Mouse (Mus musculus): ENCODE measurements around the gene Tmprss9.
A peak's percentile ranks its signal among the peaks of the same experiment; 100 is the strongest.

The Tmprss9 gene

DNA sequence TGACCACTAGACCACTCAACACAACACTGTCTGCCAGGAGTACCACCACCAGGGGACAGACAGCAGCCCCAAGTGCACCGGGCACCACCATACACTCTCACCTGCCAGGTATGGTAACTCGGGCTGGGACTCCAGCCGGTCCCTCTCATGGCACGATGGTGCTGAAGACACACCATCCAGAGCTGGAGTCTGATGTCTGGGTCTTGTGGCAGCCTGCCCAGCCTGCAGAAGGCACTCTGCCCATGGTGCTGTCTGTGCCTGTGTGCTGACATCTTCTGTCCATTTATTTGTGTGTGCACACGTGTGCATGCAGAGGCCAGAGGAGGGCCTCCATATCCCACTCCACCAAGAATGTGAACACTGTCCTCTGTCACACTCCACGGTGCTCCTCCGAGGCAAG is 23.5 kb downstream of the Tmprss9 start:
- DNase-seq (ENCODE audit: low spot score) = no peak

- no peak for DNase-seq (ENCODE audit: low spot score)
Measured at GRCm38 (mm10) chr10:80895697-80896096, 24.0 kb downstream of the Tmprss9 start.

GRCm38 (mm10) chr10:80896581-80897485 is 25.2 kb downstream of the Tmprss9 start:
- DNase-seq (ENCODE audit: low spot score) = no peak

DNA sequence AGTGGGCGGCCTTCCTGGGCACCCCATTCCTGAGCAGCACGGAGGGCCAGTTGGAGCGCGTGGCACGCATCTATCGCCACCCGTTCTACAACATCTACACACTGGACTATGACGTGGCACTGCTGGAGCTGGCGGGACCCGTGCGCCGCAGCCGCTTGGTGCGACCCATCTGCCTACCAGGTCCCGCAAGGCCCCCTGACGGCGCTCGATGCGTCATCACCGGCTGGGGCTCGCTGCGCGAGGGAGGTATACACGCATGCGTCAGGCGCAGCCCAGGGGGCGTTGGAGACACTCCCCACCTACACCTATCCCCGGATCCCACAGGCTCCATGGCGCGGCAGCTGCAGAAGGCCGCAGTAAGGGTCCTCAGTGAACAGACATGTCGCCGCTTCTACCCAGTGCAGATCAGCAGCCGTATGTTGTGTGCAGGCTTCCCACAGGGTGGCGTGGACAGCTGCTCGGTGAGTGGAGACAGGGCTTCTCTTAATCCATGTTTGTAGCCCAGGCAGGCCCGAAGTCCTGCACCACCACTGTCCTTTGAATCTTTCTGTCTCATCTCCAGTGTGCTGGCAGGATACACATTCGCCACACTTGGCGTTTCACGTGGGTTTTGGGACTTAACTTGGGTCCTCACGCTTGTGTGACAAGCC is 26.3 kb downstream of the Tmprss9 start:
- no peak for DNase-seq (ENCODE audit: low spot score)

DNA sequence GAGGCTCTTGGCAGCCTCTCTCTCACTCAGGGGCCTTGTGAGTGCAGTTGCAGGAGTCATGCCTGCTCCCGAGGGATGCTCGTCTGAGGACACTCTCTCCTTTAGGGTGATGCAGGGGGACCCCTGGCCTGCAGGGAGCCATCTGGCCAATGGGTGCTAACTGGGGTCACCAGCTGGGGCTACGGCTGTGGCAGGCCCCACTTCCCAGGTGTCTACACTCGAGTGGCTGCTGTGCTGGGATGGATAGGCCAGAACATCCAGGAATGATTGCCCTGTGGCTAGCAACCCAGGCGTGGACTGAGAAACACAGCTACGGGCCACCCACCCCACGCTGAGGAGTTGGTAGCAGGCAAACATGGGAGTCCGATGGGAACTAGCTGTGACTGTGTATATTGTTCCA is 27.4 kb downstream of the Tmprss9 start:
- DNase-seq (ENCODE audit: low spot score) = no peak

GRCm38 (mm10) chr10:80899591-80900317 is 28.1 kb downstream of the Tmprss9 start:
- DNase-seq (ENCODE audit: low spot score) = no peak

GRCm38 (mm10) chr10:80900318-80901247 is 28.9 kb downstream of the Tmprss9 start, which contains the start of gene Timm13:
Gene Timm13, minus strand, starts transcription at chr10:80900969.
- peak; percentile 99 for DNase-seq (ENCODE audit: low spot score)

GRCm38 (mm10) chr10:80901409-80902272 is 30.0 kb downstream of the Tmprss9 start:
- no peak for DNase-seq (ENCODE audit: low spot score)

GRCm38 (mm10) chr10:80902273-80902940 is 30.8 kb downstream of the Tmprss9 start:
- DNase-seq (ENCODE audit: low spot score) = no peak

DNA sequence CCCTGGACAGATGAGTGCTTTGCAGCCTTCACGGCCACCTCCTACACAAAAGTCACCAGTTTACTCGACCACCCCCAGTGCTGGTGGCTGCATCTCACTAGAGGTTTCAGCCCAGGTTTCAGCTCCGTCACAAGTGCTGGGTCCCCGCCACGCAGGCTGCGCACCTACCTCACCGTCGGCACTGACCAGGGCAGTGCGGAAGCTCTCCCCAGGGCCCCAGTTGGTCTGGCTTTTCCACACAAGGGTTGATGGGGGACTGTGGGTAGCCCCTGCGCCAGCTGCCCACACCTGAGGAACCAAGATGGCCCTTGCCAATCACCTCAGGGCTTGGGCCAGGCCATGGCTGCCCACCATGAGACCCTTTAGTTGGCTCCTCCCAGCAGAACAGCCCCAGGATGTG is 31.6 kb downstream of the Tmprss9 start:
- no peak for DNase-seq (ENCODE audit: low spot score)

DNA sequence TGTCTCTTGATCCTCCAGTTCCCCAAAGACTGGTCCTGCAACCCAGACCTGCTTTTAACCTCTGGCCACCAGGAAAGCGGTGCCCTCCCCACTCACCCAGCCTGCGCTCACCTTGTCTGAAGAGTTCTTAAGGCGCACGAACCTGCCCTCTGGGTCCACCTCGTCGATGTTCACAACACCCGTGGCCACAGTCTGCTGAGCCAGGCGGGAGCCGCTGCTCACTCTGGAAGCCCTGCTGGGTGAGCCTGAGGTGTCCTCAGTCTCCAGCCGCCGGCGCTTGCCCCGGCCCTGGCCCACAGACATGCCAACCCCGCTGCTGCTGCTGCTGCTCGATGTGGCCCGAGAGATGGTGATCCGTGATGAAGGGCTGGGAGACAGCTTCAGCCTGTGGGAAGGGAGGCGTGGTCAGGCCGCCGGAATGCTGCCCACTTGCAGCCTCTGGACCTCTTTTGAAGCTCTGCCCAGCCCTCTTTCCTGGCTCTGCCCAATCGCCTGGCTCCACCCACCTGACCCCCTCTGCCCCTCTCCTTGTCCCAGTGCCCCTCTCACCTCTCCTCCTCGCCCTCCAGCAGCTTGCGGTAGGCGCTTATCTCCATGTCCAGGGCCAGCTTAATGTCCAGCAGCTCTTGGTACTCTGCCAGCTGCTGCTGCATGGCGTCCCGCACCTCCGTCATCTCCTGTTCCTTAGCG is 32.5 kb downstream of the Tmprss9 start:
- no peak for DNase-seq (ENCODE audit: low spot score)

DNA sequence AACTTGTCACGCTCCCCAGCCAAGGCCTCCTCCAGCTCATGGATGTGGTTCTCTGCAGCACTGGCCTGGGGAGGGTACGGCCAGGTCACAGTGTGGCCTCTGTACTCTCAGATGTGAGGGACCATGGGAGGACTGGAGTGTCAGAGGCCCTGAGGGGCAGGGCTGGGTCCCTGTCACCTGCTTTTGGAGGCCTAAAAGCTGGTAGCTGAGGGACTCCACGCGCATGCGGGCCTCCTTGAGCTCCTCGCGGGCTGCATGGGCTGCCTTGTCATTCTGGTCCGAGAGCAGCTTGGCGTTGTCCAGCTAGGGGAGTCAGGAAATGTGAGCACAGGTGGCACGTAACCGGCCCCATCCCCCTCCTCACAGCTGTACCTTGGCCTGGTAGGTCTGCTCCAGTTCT is 33.1 kb downstream of the Tmprss9 start:
- no peak for DNase-seq (ENCODE audit: low spot score)

DNA sequence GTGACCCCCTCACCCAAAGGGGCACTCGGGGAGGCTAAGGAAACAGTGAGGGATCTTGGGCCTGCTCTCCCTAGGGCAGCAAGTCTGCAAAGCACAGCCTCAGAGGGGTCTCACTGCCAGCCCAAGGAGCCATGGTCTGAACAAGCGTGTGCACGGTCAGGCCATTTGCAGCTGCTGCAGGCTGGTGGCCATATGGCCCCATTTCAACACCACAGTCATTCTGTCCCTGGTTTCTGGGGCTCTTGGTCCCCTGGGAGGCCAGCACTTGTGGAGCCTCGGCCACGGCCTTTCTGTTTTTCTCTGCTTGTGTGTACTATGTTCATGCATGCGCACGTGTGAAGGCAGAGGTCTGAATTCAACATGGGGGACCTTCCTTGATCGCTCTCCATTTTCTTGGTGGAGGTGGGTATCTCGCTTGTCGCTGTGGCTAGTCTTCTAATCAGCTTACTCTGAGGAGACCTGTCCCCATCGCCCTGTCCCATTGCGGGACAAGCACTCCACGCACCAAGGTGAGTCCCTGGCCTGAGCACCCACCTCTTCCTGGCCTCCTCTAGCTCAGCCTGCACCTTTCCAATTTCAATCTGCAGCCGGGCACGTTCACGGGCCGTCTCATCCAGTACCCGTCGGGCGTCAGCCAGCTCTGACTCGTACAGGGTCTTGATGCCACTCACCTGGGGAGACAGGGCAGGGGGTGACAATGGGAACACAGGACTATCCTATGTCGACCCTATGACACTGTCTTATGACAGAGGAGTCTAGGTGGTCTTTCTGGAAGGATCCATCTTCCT is 37.9 kb downstream of the Tmprss9 start:
- DNase-seq (ENCODE audit: low spot score) = no peak

DNA sequence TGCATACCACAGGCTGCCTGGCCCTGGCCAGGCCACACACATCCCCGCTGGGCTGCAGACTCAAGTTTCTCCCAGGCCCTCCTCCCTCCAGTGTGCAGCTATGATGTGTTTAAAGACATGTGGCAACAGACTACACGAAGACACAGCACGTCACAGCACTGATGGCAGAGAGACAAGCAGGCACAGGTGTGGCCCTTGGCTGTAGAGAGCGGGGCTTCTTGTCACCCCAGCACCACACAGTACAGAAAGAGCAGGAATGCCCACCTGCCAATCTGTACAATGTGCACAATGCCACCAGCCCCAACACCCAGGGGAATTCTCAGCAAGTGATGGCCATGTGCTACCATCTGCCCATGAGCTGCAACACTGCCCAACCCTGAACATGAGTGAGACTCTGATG is 39.7 kb downstream of the Tmprss9 start:
- DNase-seq (ENCODE audit: low spot score) = no peak

- no peak for DNase-seq (ENCODE audit: low spot score)
Measured at GRCm38 (mm10) chr10:80911891-80912290, 40.2 kb downstream of the Tmprss9 start.

DNA sequence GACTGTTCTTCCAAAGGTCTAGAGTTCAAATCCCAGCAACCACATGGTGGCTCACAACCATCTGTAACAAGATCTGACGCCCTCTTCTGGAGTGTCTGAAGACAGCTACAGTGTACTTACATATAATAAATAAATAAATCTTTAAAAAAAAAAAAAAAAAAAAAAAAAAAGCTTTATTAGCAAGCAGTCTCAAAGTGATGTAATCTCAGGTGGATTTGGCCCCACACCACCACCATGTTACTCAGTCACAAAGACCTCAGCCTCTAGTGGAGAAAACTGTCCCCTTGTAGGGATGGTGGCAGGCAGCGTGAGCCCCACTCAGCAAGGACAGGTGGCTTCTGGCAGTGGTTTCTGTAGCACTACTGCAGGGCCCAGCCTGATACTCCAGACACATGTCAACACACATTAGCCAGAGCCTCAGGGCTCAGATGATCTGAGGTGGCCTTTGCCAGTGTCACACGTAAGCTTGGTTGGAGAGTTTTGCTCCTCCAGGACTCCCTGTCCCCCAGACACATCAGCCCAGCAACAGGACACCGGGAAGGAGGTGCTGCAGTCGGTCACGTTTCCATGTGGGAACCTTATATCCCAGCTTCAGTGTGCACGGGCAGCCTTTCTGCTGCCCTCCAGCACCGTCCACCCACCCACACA is 41.8 kb downstream of the Tmprss9 start:
- no peak for DNase-seq (ENCODE audit: low spot score)

DNA sequence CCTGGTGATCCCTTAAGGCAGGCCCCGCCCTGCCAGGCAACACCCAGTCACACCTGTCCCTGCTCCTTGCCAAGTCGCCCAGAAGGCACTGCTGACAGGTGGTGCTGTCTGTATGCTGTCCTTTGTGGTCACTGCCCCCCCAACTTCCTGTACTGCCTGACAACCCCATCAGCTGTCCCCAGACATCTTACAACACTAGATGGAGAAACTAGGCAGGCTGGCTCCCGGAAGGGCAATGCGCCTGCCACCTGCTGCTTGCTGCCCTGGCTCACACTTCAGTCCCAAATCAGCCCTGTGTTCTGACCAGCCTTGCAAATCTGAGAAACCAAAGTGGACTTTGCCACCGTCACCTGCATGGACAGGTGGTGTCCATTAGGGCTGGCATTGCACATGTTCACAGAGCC is 42.6 kb downstream of the Tmprss9 start:
- DNase-seq (ENCODE audit: low spot score) = no peak

- DNase-seq (ENCODE audit: low spot score) = peak; percentile 48
Measured at GRCm38 (mm10) chr10:80915260-80915659, 43.6 kb downstream of the Tmprss9 start.
